Mouse (Mus musculus) liver, embryonic 16.5 days (tissue): ENCODE data around the gene Olfr125. TPM values are rescaled to one million over a fixed set of nuclear protein-coding genes. Genes with fewer than 3 reads are reported as not detected.

ENCODE experiments used
- ATAC-seq: fragments of 200-750 bp; cut with Nextera tagmentation; 2 replicates; pipeline ENCODE4 v1.8.0; 2017; ENCODE audit warnings: low read depth, mild to moderate bottlenecking, moderate number of reproducible peaks, moderate library complexity
- H3K27ac ChIP-seq: fragments of 300-500 bp; sonication (generic); 2 replicates; pipeline ENCODE4 v1.5.1; 2014; ENCODE audit warnings: mild to moderate bottlenecking, low read length
- H3K27me3 ChIP-seq: fragments of 300-500 bp; sonication (generic); 2 replicates; pipeline ENCODE4 v1.6.1; 2014; ENCODE audit warnings: low read depth, low read length, mixed read lengths; ENCODE audit not compliant: control insufficient read depth, insufficient read depth
- H3K36me3 ChIP-seq: fragments of 300-500 bp; sonication (generic); 2 replicates; pipeline ENCODE4 v1.6.1; 2014; ENCODE audit warnings: mild to moderate bottlenecking; ENCODE audit not compliant: control insufficient read depth, insufficient read depth
- H3K4me1 ChIP-seq: fragments of 300-500 bp; sonication (generic); 2 replicates; pipeline ENCODE4 v1.6.1; 2014; ENCODE audit warnings: low read depth, low read length, mixed read lengths; ENCODE audit not compliant: control insufficient read depth
- H3K4me2 ChIP-seq: fragments of 300-500 bp; sonication (generic); 2 replicates; pipeline ENCODE4 v1.6.1; 2014; ENCODE audit warnings: low read depth, low read length, mixed read lengths
- H3K4me3 ChIP-seq: fragments of 300-500 bp; sonication (generic); 2 replicates; pipeline ENCODE4 v1.5.1; 2014; ENCODE audit warnings: low read depth, mild to moderate bottlenecking, low read length
- H3K9ac ChIP-seq: fragments of 300-500 bp; sonication (generic); 2 replicates; pipeline ENCODE4 v1.6.1; 2014; ENCODE audit warnings: low read depth, low read length
- H3K9me3 ChIP-seq: fragments of 300-500 bp; sonication (generic); replicated peaks from 2 replicates; pipeline ENCODE4 v1.6.1; 2016; ENCODE audit warnings: low read length; ENCODE audit not compliant: control insufficient read depth
- WGBS: fragments of 180-500 bp; shearing (Covaris S2); extraction: QIAGEN DNeasy Blood & Tissue Kit; methylation state at CpG from one replicate; pipeline ENCODE4 v1.1.7; 2014; ENCODE audit not compliant: insufficient replicate concordance; 5-methylcytosine and 5-hydroxymethylcytosine counted together
- polyA plus RNA-seq: library from polyadenylated mRNA; unstranded; fragments of >200 nt; fragmentation: Nextera tagmentation; extraction: Ambion mirVana; gene quantifications from 2 replicates; pipeline ENCODE4 v1.2.1, GENCODE M21; 2015

The Olfr125 gene
- polyA plus RNA-seq = not detected in 2 replicates

DNA sequence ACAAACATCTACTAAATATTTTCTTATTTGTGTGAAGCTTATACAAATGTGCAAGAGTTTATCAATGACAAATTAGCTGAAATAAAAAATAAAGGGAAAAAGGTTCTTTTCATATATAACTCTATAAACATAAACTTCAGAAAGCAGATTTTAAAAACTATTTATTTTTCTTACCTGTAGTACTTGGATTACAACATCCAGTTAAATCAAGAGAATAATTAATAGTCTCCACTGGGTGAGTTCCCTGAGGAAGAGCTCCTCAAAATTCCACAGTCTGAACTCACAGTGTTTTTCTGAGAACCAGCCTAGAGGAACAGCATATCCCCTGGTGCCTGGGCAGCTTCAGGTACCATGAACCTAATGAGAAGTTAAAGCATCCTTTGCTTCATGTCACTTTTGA is at the start of gene Olfr125:
Olfr125 (plus strand) TSS at position 301 of the 400 bp plus-strand sequence.
- ATAC-seq = no peak
- Histone ChIP-seq H3K9ac (no peak within 1 kb of the TSS), H3K9me3 (no peaks in the 10 kb centered on the region), H3K4me1 (no peaks in the 10 kb centered on the region), H3K27me3 (no peaks in the 10 kb centered on the region), H3K27ac (no peak within 1 kb of the TSS), H3K36me3 (no peaks in the 10 kb centered on the region), H3K4me2 (no peak within 1 kb of the TSS), H3K4me3 (no peak within 1 kb of the TSS)

DNA sequence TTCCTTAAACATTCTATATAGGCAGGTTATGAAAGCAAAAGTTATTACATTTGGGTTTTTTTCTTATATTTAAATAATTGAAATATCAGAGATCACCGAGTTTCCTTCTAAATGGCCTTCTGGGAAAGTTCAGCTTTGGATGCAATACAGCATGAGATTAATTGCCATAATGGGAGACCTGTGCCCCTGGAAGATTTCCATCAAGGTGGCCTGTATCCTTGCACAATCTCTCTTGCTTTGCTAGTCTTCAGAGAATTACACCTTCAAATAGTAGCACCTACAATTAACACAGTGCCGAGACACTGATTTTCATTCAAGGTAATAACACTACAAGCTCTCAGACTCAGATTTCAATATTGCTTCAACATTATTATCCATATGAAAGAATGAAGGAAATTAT is 39.5 kb upstream of the Olfr125 start, which contains the start of gene Olfr123:
Olfr123 (plus strand) TSS at position 301 of the 400 bp plus-strand sequence.
- WGBS = 58% methylated on average over 2 of the region's 2 CpGs

DNA sequence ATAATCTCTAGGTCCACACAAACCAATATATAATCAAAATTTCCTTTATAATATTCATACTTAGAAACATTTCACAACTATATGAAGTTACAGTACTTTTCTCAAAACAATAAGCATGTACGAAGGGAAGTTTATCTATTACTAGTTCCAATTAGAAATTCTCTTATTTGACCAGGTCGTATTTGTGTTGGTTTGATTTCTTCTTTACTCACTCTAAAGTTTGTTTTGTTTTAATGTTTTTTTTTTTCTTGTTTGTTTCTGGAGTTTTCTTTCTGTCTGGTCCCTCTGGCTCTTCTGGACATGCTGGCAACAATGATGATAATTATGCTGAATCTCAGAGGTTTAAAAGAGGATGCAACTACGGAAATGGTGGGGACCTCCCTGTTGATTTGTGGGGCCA is 33.2 kb upstream of the Olfr125 start, which contains the start of gene Olfr124:
Olfr124 (plus strand) TSS at position 301 of the 400 bp plus-strand sequence.
- Histone ChIP-seq H3K36me3 (no peaks in the 10 kb centered on the region), H3K9me3 (no peaks in the 10 kb centered on the region), H3K4me2 (no peak within 1 kb of the TSS), H3K27me3 (no peaks in the 10 kb centered on the region), H3K4me3 (no peak within 1 kb of the TSS), H3K4me1 (no peaks in the 10 kb centered on the region), H3K9ac (no peak within 1 kb of the TSS), H3K27ac (no peak within 1 kb of the TSS)
- WGBS = 54% methylated on average over 3 of the region's 3 CpGs
- ATAC-seq = no peak

More for the DNA sequence above, 39.5 kb upstream of the Olfr125 start, which contains the start of gene Olfr123:
- Histone ChIP-seq H3K36me3 (no peaks in the 10 kb centered on the region), H3K27ac (no peak within 1 kb of the TSS), H3K27me3 (no peaks in the 10 kb centered on the region), H3K4me3 (no peak within 1 kb of the TSS), H3K9me3 (no peaks in the 10 kb centered on the region), H3K4me1 (no peaks in the 10 kb centered on the region), H3K9ac (no peak within 1 kb of the TSS), H3K4me2 (no peak within 1 kb of the TSS)
- ATAC-seq = no peak

DNA sequence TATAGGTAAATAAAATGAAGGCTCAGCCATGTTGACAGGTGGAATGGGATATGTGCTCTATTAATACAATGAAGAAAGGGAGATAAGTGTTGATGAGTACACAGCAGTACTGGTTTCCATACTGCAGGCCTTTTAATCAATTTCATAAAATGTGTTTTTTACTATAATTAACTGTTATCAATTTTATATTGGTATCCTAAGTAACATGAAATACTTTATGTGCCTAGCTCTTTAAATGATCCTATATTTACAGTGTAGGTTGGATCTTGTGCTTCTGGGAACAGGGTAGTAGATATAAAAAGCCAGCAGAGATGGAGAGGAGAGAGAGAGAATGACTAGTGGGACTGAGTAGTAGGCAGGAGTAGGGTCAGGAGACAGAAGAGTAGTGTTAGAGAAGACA is 14.4 kb downstream of the Olfr125 start, which contains the start of gene Olfr126:
Olfr126 (plus strand) TSS at position 301 of the 400 bp plus-strand sequence.
- no peaks in the 10 kb centered on the region for H3K9me3 ChIP-seq
- no peak within 1 kb of the TSS for H3K4me2 ChIP-seq
- no peak for ATAC-seq
- no peak within 1 kb of the TSS for H3K4me3 ChIP-seq
- no peaks in the 10 kb centered on the region for H3K4me1 ChIP-seq
- H3K9ac ChIP-seq = no peak within 1 kb of the TSS
- no peaks in the 10 kb centered on the region for H3K36me3 ChIP-seq
- no peaks in the 10 kb centered on the region for H3K27me3 ChIP-seq
- H3K27ac ChIP-seq = no peak within 1 kb of the TSS

DNA sequence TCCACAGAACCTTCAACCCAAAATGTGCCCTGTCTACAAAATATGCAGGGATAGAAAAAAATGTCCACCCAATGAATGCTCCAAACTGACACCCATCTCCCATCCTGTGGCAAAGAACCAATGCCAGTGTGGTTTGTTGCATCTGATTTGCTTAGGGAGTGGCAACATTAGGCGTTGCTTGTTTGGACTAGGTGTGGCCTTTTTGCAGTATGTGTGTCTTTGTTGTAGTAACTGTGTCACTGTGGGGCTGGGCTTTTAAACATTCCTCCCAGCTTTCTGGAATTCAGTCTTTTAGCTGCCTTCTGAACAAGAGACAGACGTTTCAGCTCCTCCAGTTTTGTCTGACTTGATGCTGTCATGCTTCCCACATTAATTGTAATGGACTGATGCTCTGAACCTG is 31.2 kb downstream of the Olfr125 start:
- no peak overlapping the region for H3K9ac ChIP-seq
- H3K27ac ChIP-seq = no peak overlapping the region
- H3K4me1 ChIP-seq = no peaks in the 10 kb centered on the region
- no peak overlapping the region for H3K4me2 ChIP-seq
- ATAC-seq = no peak
- H3K9me3 ChIP-seq = no peaks in the 10 kb centered on the region; the same call in 1 of the 2 replicates
- H3K27me3 ChIP-seq = no peaks in the 10 kb centered on the region
- H3K36me3 ChIP-seq = no peaks in the 10 kb centered on the region
- no peak overlapping the region for H3K4me3 ChIP-seq
- 52% methylated on average over 2 of the region's 2 CpGs for WGBS

DNA sequence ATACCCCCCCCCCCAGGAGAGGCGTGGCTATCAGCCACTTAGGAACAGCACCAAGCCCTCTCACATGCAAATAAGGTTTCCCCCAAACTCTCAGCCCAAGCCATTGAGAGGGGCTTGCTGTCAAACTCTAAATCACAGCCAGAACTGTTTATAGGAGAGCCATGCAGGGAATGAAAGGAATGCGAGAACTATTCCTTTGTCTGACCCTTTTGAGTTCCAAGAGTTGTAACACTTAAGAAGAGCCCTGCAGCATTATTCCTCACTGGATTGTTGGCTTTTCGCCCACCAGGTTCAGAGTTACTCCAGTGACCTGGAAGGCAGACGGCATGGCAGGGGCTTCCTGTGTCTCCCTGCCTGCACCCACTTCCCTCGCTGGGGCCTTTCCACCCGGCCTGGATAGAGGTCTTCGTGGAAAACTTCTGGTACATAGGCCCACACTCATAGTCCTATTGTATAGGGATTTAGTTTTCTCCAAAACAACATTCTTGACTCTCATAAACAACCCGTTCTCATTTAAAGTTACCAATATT is 37.0 kb downstream of the Olfr125 start:
- ATAC-seq = no peak
- H3K4me3 ChIP-seq = no peak overlapping the region
- H3K9ac ChIP-seq = no peak overlapping the region
- no peaks in the 10 kb centered on the region for H3K4me1 ChIP-seq
- no peaks in the 10 kb centered on the region for H3K36me3 ChIP-seq
- no peak overlapping the region for H3K4me2 ChIP-seq
- 21% methylated on average over 8 of the region's 8 CpGs for WGBS
- no peaks in the 10 kb centered on the region for H3K27me3 ChIP-seq
- no peaks in the 10 kb centered on the region for H3K9me3 ChIP-seq
- no peak overlapping the region for H3K27ac ChIP-seq

DNA sequence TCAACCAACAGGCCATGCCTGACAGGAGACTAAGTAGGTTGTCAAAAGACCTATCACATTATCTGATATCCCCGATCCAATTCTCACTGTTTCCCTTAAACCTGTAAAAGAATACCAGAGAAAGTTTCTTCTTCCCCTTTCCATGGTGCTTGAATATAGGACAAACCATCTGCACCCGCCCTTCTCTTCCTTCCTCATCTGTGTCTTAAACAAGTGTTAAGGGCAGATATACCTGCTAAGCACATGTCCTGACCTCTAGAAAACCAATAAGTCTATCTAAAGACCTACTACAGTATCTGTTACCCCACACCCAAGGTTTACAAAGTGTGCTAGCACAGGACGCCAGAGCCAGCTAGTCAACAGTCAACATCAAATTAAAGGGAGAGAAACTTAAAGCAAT is 41.1 kb downstream of the Olfr125 start:
- 38% methylated on average over 3 of the region's 3 CpGs for WGBS
- H3K27me3 ChIP-seq = no peaks in the 10 kb centered on the region
- H3K4me3 ChIP-seq = no peak overlapping the region
- no peak for ATAC-seq
- no peak overlapping the region for H3K9ac ChIP-seq
- H3K36me3 ChIP-seq = no peaks in the 10 kb centered on the region
- H3K27ac ChIP-seq = no peak overlapping the region
- no peaks in the 10 kb centered on the region for H3K9me3 ChIP-seq
- no peak overlapping the region for H3K4me2 ChIP-seq
- no peaks in the 10 kb centered on the region for H3K4me1 ChIP-seq

Other genes with a start within 250 kb of the Olfr125 start
- not detected in 2 replicates for gene Olfr114, start 240.2 kb upstream of the Olfr125 start, polyA plus RNA-seq
- not detected in 2 replicates for gene Olfr115, start 205.8 kb upstream of the Olfr125 start, polyA plus RNA-seq
- gene Olfr116, start 205.8 kb upstream of the Olfr125 start, polyA plus RNA-seq = not detected in 2 replicates
- gene Olfr117, start 169.2 kb upstream of the Olfr125 start, polyA plus RNA-seq = not detected in 2 replicates
- not detected in 2 replicates for gene Olfr118, start 166.0 kb upstream of the Olfr125 start, polyA plus RNA-seq
- not detected in 2 replicates for gene Olfr119, start 136.4 kb upstream of the Olfr125 start, polyA plus RNA-seq
- not detected in 2 replicates for gene Olfr120, start 111.1 kb upstream of the Olfr125 start, polyA plus RNA-seq
- not detected in 2 replicates for gene Olfr121, start 84.1 kb upstream of the Olfr125 start, polyA plus RNA-seq
- not detected in 2 replicates for gene Olfr122, start 64.3 kb upstream of the Olfr125 start, polyA plus RNA-seq
- gene Olfr123, start 39.4 kb upstream of the Olfr125 start, polyA plus RNA-seq = not detected in 2 replicates
- not detected in 2 replicates for gene Olfr124, start 33.1 kb upstream of the Olfr125 start, polyA plus RNA-seq
- gene Olfr126, start 14.5 kb downstream of the Olfr125 start, polyA plus RNA-seq = not detected in 2 replicates
- not detected in 2 replicates for gene Olfr127, start 67.5 kb downstream of the Olfr125 start, polyA plus RNA-seq
- gene Olfr128, start 87.6 kb downstream of the Olfr125 start, polyA plus RNA-seq = not detected in 2 replicates
- gene Olfr761, start 120.1 kb downstream of the Olfr125 start, polyA plus RNA-seq = not detected in 2 replicates
- not detected in 2 replicates for gene Olfr129, start 227.1 kb downstream of the Olfr125 start, polyA plus RNA-seq
- gene Olfr130, start 231.0 kb downstream of the Olfr125 start, polyA plus RNA-seq = not detected in 2 replicates